Mouse (Mus musculus) urinary bladder, postnatal 14 days (tissue): ENCODE measurements around the gene Brca1.
"Not testable (repeated sequence)": the region's sequence is repeated elsewhere in the genome, so short reads cannot be mapped to it uniquely, and the experiment has no call there.

Experiments
- DNase-seq: peaks from one replicate; pipeline ENCODE4 v3.0.0; 2021; ENCODE audit warnings: low spot score

The Brca1 gene

DNA sequence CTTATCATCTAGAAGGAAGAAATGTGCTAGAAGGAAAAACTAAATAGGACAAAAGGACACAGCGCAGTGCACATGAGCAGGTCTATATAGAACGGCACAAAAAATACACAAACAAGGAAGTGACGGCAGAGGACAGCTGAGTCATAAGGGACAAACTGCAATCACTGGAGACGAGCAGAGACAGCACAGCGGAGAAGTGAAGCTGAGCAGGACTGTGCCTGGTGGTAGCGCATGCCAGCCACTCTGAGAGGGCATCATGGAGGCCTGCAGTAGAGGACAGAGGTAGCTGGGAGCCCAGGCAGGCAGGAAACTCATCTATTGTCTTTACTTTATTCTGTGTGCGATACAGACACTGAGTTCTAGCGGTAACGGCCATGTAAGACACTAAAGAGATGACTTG is 8.2 kb downstream of the Brca1 start:
- DNase-seq, result no peak

GRCm38 (mm10) chr11:101526686-101527085 is 25.1 kb downstream of the Brca1 start:
- DNase-seq, result no peak

DNA sequence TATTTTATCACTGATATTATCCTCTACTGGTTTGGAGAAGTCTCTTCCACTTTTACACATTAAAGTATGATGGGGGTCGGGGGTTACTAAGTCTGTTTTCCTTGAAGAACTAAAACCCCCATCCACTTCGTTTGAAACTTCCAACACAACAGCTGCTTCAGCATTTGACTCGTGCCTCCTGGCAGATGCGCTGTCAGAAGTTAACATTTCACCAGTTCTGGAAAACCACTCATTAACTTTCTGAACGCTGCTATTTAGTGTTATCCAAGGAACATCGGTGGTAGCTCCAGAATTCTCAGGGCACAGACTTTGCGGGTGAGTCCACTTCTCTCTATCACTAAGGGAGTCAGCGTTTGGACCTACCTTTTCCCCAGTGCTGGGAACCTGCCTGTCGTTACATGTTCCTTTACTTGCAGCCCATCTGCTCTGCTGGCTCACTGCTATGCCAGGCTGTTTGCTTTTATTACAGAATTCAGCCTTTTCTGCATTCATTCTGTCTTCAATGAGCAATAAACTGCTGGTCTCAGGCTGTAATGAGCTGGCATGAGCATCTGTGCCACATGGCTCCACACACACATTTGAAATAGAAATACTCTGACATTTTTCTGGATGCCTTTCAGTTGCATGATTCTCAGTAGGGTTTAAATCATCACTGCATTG is 25.7 kb downstream of the Brca1 start:
- DNase-seq, result peak; percentile 41

DNA sequence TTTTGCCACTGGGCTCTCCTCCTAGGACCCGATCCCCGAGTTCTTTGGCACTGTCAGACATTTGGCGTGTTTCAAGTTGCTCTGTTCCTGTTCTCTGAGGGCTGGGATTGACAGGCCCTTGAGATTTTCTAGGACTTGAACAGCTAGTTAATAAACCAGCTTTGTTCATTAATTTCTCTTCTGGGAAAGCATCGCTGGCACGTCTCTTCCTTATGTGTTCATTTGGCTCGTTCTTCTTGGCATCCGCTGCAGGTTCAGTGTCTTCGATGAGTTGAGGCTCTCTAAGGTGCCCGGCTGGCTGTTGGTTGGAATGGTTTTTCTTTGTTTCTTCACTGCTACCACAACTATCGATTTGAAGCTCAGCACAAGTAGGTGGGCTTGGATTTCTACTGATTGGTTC is 26.7 kb downstream of the Brca1 start:
- no peak for DNase-seq

DNA sequence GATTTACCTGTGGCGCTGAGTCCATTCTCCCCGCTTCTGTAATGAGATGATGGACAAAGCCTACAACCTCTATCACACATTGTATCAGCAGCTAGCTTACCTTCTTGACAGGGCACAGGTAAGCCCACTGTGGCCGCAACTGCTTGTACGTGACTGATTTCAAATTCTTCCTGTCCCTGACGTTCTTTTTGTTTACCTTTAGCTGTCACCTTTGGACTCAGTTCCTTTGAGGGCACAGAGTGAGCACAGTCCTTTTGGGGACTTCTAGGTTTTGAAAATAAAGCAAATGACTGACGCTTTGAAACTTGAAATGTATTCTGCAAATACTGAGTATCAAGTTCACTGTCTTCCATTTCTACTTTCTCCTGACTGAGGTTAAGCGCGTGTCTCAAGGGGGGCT is 27.3 kb downstream of the Brca1 start:
- no peak for DNase-seq

DNA sequence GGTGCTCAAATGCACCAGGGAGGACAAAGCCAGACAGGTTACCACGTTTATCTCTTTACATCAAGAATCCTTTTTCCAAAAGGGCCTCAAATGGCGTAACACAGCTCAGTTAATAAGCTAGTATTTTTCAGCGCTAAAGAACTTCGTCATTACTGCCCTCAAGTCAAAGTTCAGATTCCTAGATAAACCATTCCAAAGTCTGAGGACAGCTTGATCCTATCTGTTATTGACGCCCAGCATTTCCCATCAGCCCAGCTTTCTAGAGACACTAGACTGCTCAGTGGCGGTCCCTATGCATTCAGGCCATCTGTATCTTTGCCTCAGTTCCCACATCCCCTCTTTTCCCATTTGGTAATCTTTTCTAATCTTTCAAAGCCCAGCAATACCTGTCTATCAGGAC is 32.4 kb downstream of the Brca1 start:
- no peak for DNase-seq

GRCm38 (mm10) chr11:101518937-101519336 is 32.8 kb downstream of the Brca1 start:
- DNase-seq, result no peak

GRCm38 (mm10) chr11:101507090-101507489 is 44.7 kb downstream of the Brca1 start:
- DNase-seq, result no peak

GRCm38 (mm10) chr11:101506269-101506780 is 45.4 kb downstream of the Brca1 start:
- DNase-seq, result no peak

DNA sequence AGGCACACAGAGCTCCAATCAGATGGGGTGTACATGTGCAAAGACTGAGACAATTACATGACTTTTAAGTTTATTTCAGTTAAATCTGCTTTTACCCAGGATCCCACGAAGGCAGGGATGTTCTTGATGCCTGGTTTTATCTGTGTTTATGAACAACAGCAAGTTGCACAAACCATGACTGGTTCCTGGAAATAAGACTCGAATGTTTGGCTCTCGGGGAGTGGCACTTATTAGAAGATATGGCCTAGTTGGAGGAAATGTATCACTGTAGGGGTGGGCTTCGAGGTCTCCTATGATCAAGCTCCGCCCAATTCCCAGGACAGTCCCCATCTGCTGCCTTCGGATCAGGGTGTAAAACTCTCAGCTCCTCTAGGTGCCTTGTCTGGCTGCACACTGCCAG is 65.6 kb downstream of the Brca1 start:
- DNase-seq, result no peak

- no peak for DNase-seq
Measured at GRCm38 (mm10) chr11:101485509-101486028, 66.2 kb downstream of the Brca1 start.

- no peak for DNase-seq
Measured at GRCm38 (mm10) chr11:101484814-101485213, 66.9 kb downstream of the Brca1 start.

GRCm38 (mm10) chr11:101484245-101484644 is 67.5 kb downstream of the Brca1 start:
- DNase-seq, result no peak

GRCm38 (mm10) chr11:101483804-101484203 is 68.0 kb downstream of the Brca1 start:
- no peak for DNase-seq

GRCm38 (mm10) chr11:101480912-101481311 is 70.8 kb downstream of the Brca1 start:
- no peak for DNase-seq

DNA sequence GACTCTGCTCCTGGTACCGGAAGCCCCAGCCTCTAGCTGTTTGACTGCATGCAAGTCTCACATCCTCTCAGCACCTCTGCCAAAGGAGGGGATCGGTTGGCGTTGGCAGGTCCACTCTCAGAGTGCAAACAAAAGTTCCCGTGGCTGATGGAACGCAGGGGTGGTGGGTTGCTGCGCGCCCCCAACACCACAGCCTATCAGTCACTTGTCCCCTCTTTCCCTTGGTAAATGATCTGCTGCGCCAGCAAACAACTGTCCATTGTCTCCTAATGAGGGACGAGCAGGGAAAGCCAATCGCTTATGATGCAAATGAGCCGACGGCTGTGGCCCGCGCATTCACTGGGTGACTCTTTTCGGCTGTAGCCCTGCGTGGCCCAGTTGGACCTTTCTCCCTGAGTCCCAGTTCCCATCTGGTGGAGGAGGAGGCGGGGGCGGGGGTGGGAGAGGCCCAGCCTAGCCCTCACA is 72.6 kb downstream of the Brca1 start:
- DNase-seq, result no peak

DNA sequence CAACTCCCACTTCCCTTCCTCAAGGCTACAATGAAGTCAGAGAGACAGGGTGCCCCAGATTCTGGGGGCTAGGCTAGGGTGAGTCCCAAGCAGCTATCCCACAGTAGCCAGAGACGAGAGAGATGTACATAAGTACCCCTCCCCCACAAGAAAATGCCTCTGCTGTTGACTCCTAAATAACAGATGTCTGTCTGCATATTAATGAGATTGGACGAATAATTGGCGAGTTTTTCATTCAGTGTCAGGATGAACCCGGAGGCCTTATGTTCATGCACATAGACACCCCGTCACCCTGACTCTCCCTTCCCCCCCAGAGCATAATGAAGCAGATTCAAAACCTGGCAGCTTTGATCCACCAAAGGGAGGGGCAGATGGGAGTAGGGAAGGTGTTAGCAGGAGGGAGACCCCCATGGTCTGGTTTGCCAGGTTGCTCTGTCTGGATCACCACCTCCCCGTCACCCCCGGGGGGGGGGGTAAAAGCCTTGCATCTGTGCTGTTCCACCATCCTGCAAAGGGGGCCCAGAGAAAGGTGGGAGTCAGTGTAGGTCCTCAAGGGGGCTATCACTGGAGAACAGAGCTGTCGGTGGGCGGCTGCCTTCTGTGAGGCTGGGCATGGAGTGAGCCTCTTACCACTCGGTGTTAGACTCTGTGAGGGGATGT is 74.1 kb downstream of the Brca1 start:
- no peak for DNase-seq

- DNase-seq, result no peak
Measured at GRCm38 (mm10) chr11:101477194-101477551, 74.6 kb downstream of the Brca1 start.

DNA sequence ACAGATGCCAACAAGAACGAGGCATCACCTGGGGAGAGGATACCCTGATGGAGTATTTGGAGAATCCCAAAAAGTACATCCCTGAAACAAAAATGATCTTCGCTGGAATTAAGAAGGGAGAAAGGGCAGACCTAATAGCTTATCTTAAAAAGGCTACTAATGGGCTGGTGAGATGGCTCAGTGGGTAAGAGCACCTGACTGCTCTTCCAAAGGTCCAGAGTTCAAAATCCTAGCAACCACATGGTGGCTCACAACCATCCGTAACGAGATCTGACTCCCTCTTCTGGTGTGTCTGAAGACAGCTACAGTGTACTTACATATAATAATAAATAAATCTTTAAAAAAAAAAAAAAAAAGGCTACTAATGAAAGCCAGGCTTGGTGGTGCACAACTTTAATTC is 75.4 kb downstream of the Brca1 start:
- not testable (repeated sequence) for DNase-seq

- DNase-seq, result no peak
Measured at GRCm38 (mm10) chr11:101474298-101474697, 77.5 kb downstream of the Brca1 start.

GRCm38 (mm10) chr11:101473686-101474085 is 78.1 kb downstream of the Brca1 start:
- not testable (repeated sequence) for DNase-seq

- no peak for DNase-seq
Measured at GRCm38 (mm10) chr11:101472336-101472735, 79.4 kb downstream of the Brca1 start.

- DNase-seq, result no peak
Measured at GRCm38 (mm10) chr11:101471926-101472325, 79.8 kb downstream of the Brca1 start.
